Mouse (Mus musculus) ES-CJ7 (cell line): ENCODE data around the gene Acat2.
"Not testable (repeated sequence)": the region's sequence is repeated elsewhere in the genome, so short reads cannot be mapped to it uniquely, and the experiment has no call there.

ENCODE experiments used
- DNase-seq: peaks from one replicate; pipeline ENCODE4 v3.0.0; 2011; ENCODE audit warnings: low read depth, low spot score

Acat2 gene

DNA sequence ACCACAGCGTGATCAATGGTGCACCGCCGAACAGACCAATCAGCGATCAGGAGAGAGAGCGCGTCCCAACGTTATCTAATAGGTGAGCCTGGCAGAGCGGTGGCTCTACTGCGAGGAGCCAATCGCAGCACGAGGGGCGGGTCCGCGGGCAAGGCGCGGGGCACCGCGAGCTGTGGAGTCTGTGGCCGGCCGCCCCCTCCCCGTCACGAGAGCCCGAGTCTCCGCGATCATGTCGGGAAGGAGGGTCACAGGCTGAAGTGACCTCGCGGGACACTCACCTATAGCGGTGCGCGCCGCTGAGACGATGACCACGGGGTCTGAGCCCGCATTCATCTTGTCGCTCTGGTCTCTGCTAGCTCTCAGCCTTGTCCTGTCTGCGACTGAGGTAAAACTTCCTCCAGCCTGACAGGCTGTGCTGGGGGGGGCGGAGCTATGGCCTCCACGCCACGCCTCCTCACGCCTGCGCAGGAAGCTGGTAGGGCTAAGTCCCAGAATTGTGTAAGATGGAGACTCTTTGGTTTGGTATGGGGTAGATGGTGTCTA is at the start of gene Acat2:
Acat2 (minus strand) TSS at position 417 of the 543 bp plus-strand sequence.
- DNase-seq: peak; percentile 94

DNA sequence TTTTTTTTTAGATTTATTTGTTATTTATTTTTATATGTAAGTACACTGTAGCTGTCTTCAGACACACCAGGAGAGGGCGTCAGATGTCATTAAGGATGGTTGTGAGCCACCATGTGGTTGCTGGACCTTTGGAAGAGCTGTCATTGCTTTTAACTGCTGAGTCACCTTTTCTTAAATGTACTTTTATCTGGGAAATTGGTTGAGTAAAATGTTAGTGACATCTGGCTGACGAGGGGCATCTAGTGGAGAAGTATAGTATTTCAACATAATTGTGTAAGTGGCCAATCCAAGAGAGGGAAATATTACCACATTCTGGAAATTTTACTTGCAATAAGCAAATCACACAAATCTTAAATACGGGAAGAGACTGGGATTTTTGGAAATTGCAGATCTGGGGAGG is 49.3 kb upstream of the Acat2 start:
- DNase-seq: peak; percentile 58

GRCm38 (mm10) chr17:13008528-13008927 is 48.0 kb upstream of the Acat2 start:
- DNase-seq: no peak

- DNase-seq: peak; percentile 95
Measured at GRCm38 (mm10) chr17:13007730-13008425, 47.3 kb upstream of the Acat2 start.

DNA sequence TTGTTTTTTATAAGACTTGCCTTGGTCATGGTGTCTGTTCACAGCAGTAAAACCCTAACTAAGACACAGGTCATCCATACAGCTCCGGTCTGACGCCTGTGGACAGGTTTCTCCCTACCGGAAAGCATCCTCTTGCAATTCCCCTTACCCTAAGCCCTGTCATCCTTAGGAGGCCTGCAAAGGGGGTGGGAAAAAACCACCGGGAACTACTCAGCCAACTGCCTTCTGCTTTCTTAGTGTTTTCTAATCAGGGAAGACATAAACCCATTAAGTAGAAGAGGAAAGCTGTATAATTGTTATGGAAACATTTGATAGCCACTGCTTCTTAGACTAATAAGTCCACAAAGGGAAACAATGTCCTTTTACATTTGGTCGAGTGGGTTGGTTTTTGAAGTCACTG is 46.4 kb upstream of the Acat2 start:
- DNase-seq: no peak

DNA sequence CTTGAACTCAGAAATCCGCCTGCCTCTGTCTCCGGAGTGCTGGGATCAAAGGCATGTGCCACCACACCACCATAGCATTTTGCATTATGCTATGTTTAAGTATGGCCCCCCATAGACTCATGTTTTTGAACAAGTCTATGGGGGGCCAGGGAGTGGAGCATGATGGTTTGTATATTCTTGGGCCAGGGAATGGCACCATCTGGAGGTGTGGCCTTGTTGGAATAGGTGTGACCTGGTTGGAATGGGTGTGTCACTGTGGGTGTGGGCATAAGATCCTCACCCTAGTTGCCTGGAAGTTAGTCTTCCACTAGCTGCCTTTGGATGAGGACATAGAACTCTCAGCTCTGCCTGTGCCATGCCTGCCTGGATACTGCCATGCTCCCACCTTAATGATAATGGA is 46.0 kb upstream of the Acat2 start, which contains the start of gene Sod2:
Sod2 (plus strand) TSS at position 301 of the 400 bp plus-strand sequence.
- DNase-seq: not testable (repeated sequence)

GRCm38 (mm10) chr17:13004436-13004835 is 43.9 kb upstream of the Acat2 start:
- peak; percentile 55 for DNase-seq

GRCm38 (mm10) chr17:13002243-13002642 is 41.7 kb upstream of the Acat2 start:
- not testable (repeated sequence) for DNase-seq

DNA sequence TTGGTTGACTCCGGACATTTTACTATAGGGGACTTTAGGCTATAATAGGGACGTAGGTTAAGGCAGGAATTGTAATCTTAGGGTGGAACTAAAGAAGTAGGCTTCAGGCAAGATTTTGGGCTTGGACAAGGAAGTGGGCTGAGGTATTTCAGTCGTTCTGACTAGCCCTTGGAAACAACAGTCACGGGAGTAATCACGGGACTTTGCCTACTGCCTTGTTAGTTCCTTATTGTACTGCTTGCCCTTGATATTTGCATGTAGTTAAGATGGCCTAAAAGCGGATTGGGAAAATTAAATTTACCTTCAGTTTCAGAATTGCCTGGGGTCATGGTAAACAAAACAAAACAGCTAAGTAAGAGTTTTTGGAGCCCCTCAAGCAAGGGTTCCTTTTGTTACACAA is 38.5 kb upstream of the Acat2 start:
- DNase-seq: peak; percentile 84

GRCm38 (mm10) chr17:12997890-12998289 is 37.3 kb upstream of the Acat2 start:
- DNase-seq: no peak

DNA sequence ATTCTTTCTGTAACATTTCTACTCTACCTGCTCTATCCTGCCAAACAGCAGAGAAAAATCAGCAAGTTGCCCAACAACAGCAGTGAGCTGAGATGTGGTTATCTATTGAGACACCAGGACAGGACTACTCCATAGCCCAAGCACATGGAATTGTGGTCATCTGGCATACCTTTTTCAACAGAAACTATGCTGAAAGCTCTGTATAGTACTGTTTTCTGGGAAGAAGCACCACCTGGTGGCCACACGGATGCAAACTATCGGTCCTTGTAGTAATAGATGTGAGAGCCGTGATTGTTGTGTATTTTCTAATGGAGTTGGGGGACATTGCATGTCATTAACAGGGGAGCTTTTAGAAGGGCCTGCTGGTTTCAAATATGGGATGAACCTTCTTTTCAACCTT is 35.8 kb upstream of the Acat2 start:
- peak; percentile 66 for DNase-seq

GRCm38 (mm10) chr17:12994069-12994468 is 33.5 kb upstream of the Acat2 start, which contains the start of gene Wtap:
TSS of gene Wtap (minus strand) at chr17:12994169.
- DNase-seq: no peak

- peak; percentile 95 for DNase-seq
Measured at GRCm38 (mm10) chr17:12992470-12992991, 32.0 kb upstream of the Acat2 start.

GRCm38 (mm10) chr17:12991635-12992358 is 31.2 kb upstream of the Acat2 start:
- peak; percentile 56 for DNase-seq

DNA sequence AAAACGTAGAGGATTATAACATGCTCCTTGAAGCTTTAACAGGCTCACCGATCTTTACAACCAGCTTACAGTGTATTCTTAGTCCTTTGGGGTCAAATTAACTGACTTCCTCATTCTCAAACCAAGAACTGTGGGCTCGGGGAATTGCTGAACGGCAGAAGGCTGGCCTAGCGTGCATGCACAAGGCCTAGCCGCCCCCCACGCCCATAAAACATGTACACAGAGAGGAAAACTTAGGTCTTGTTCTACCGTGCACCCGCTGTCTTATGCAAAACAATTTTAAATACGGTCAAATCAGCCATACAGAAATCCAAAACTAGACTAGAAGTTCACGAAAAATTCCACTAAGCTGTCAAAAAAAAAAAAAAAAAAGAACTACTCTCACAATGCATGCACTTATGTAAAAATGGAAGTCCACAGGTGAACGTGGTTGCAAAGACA is 30.7 kb upstream of the Acat2 start:
- DNase-seq: peak; percentile 34

- no peak for DNase-seq
Measured at GRCm38 (mm10) chr17:12990567-12991145, 30.1 kb upstream of the Acat2 start.

DNA sequence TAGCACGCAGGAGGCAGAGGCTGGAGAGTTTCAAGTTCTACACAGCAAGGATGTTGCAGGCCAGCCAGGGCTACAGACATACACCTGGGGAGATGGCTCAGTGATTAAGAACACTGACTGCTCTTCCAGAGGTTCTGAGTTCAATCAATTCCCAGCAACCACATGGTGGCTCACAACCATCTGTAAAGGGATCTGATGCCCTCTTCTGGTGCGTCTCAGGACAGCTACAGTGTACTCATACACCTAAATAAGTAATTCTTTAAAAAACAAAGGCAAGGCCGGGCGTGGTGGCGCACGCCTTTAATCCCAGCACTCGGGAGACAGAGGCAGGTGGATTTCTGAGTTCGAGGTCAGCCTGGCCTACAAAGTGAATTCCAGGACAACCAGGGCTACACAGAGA is 27.5 kb upstream of the Acat2 start:
- peak; percentile 86 for DNase-seq

DNA sequence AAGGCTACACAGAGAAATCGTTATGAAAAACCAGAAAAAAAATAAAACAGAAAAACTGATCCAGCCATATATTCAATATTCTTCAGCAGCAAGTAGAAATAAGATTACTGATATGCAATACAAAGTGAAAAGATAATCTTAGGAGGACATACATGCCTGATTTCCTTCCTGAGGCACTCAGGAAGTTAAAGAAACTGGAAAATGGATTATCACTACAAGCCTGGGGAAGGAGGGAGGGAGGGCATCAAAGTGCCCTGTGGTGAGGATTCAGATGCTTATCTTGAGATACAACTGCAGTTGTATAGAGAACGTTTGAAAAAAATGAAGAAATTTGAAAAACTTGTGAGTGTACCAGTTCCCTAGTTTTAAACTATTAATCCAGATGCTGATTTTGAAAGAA is 23.4 kb upstream of the Acat2 start:
- no peak for DNase-seq

DNA sequence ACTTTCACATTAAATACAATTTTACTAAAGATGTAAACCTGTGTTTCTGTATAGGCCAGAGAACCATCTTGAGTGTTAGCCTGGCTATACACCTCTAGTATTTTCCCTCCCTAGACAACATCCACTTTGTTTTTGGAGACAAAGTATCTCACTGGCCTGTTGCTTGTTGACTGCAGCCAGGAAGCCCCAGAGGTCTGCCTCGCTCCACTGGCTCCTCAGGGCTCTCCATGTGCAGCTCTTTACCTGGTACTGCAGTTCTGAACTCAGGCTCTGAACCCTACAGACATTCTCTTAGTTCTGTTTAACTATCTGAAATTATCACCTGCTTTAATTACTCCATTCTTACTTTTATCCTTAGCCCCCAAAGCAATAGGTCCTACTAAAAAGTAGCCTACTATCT is 18.0 kb upstream of the Acat2 start:
- no peak for DNase-seq

DNA sequence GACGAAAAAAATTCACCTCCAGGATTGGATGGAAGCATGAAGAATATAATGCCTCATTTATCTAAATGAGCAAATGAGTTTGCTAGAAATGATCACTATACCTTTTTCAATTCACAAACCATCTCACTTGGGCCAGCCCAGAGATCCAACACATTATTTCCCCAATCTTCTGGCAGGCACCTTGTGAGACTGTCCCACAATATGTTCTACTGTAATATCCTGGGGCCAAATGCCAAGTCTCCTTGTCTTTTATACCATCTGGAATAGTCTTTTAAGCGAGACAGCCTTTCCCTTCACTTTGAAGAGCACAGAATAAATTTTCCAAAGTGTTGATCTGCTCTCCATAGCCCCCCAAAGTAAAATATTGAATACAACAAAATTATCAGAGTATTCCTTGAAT is 13.3 kb upstream of the Acat2 start:
- no peak for DNase-seq

GRCm38 (mm10) chr17:12967173-12967572 is 6.6 kb upstream of the Acat2 start:
- no peak for DNase-seq

DNA sequence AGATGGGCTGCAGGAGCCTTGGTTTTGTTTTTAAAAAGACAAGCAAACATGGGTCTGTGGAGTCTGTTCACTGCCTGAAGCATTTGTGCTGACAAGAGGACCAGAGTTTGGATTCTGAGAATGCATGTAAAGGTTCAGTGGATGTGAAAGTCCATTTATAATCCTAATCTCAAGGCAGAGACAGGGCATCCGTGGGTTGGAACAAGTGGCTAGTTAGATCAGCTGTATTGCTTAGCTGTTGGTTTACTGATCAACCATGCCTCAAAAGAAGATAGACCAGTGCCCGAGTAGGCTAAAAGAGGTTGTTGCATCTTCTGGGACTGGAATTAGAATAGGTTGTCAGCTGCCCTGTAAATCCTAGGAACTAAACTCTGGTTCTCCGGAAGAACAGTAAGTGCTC is 2.9 kb upstream of the Acat2 start:
- no peak for DNase-seq
